In the genomic region with DNA sequence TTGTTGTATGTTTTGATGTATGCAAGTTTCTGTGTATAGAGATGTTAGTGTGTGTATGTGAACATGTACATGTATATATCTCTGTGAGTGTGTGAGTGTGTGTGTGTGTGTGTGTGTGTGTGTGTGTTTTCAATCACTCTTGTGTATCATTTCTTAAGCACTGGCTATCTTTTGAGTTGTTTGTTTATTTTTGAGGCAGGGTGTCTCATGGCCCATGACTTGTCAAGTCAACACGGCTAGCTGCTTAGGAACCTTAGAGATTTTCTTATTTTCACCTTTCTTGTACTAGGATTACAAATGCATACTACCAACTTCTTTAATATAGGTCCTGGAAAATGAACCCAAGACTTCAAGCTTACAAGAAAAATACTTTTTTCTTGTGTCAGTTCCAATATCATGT, we compare ENCODE assay signal across 24 mouse cellular contexts.
DNase-seq lines count a peak whose midpoint lies in the region; ATAC-seq lines count a peak whose summit lies in the region.
"Had no signal": no experiment of that assay in that cellular context is flagged by ENCODE, and none has a peak within 500 bp of the region (broad histone marks: within the 10 kb centered on the region; RNA-seq: fewer than 3 reads in every experiment).

No protein-coding gene starts in this region.

- 53% methylated on average over 1 of the region's 1 CpGs for WGBS in liver, embryonic 12.5 days (ENCODE audit: insufficient replicate concordance)
- WGBS in liver, embryonic 11.5 days: 76% methylated on average over 1 of the region's 1 CpGs
- WGBS in midbrain, embryonic 11.5 days: 88% methylated on average over 1 of the region's 1 CpGs
- WGBS in midbrain, embryonic 14.5 days: 86% methylated on average over 1 of the region's 1 CpGs
- 60% methylated on average over 1 of the region's 1 CpGs for WGBS in liver, embryonic 16.5 days (ENCODE audit: insufficient replicate concordance)
- WGBS in heart, embryonic 11.5 days (ENCODE audit: insufficient replicate concordance): 39% methylated on average over 1 of the region's 1 CpGs

- H3K4me3 ChIP-seq in liver, embryonic 12.5 days: no peak overlapping the region
- no peak overlapping the region for H3K4me3 ChIP-seq in liver, embryonic 11.5 days (ENCODE audit: low read depth, low read length)
- H3K4me3 ChIP-seq in midbrain, embryonic 11.5 days (ENCODE audit: low read depth, low read length): no peak overlapping the region
- H3K4me3 ChIP-seq in midbrain, embryonic 14.5 days (replicated peaks; ENCODE audit: low read depth, low read length): no peak overlapping the region
- H3K4me3 ChIP-seq in liver, embryonic 16.5 days (ENCODE audit: low read depth, low read length): no peak overlapping the region
- H3K4me3 ChIP-seq in heart, embryonic 11.5 days (ENCODE audit: low read depth, low read length): no peak overlapping the region
- H3K4me3 ChIP-seq: embryonic facial prominence, embryonic 10.5 days; embryonic facial prominence, embryonic 12.5 days; forebrain, embryonic 13.5 days had no signal

- H3K9me3 ChIP-seq in liver, embryonic 12.5 days (replicated peaks): no peaks in the 10 kb centered on the region
- no peaks in the 10 kb centered on the region for H3K9me3 ChIP-seq in liver, embryonic 11.5 days (ENCODE audit: control insufficient read depth, low read length)
- H3K9me3 ChIP-seq in midbrain, embryonic 11.5 days (ENCODE audit: control insufficient read depth, low read length): no peaks in the 10 kb centered on the region
- H3K9me3 ChIP-seq in midbrain, embryonic 14.5 days (ENCODE audit: control insufficient read depth, low read length): no peaks in the 10 kb centered on the region
- H3K9me3 ChIP-seq in liver, embryonic 16.5 days (replicated peaks; ENCODE audit: control insufficient read depth, low read length): no peaks in the 10 kb centered on the region
- no peaks in the 10 kb centered on the region for H3K9me3 ChIP-seq in heart, embryonic 11.5 days (replicated peaks; ENCODE audit: control insufficient read depth, low read length)
- H3K9me3 ChIP-seq: embryonic facial prominence, embryonic 10.5 days; embryonic facial prominence, embryonic 12.5 days; forebrain, embryonic 13.5 days; G1E had no signal

- no peak overlapping the region for H3K27ac ChIP-seq in liver, embryonic 12.5 days
- no peak overlapping the region for H3K27ac ChIP-seq in liver, embryonic 11.5 days (ENCODE audit: low read depth, low read length)
- no peak overlapping the region for H3K27ac ChIP-seq in midbrain, embryonic 11.5 days (ENCODE audit: low read depth, low read length)
- no peak overlapping the region for H3K27ac ChIP-seq in midbrain, embryonic 14.5 days (replicated peaks; ENCODE audit: low read depth, low read length)
- H3K27ac ChIP-seq in liver, embryonic 16.5 days (ENCODE audit: low read length): no peak overlapping the region
- H3K27ac ChIP-seq in heart, embryonic 11.5 days (ENCODE audit: low read depth, low read length): no peak overlapping the region
- H3K27ac ChIP-seq: embryonic facial prominence, embryonic 10.5 days; embryonic facial prominence, embryonic 12.5 days; forebrain, embryonic 13.5 days had no signal

- peak; percentile 53; the same call in 1 of the 2 replicates for ATAC-seq in liver, embryonic 12.5 days
- ATAC-seq in liver, embryonic 11.5 days (replicated peaks; ENCODE audit: low FRiP score): no peak
- no peak for ATAC-seq in midbrain, embryonic 11.5 days (ENCODE audit: low FRiP score)
- no peak for ATAC-seq in midbrain, embryonic 14.5 days (ENCODE audit: low FRiP score, low TSS enrichment)
- peak; percentile 43; the same call in 1 of the 2 replicates for ATAC-seq in liver, embryonic 16.5 days (ENCODE audit: low read depth)
- ATAC-seq in heart, embryonic 11.5 days (replicated peaks; ENCODE audit: insufficient number of reproducible peaks, low FRiP score, low TSS enrichment): no peak
- ATAC-seq: activated CD4-positive, CD25-positive, alpha-beta regulatory T cell, adult 4 months; CD4-positive, CD25-positive, alpha-beta regulatory T cell, adult 4 months; forebrain, embryonic 13.5 days; Patski had no signal

- no peaks in the 10 kb centered on the region for H3K36me3 ChIP-seq in liver, embryonic 12.5 days
- H3K36me3 ChIP-seq in liver, embryonic 11.5 days (ENCODE audit: control insufficient read depth, insufficient read depth, low read length): no peaks in the 10 kb centered on the region
- no peaks in the 10 kb centered on the region for H3K36me3 ChIP-seq in midbrain, embryonic 11.5 days (ENCODE audit: control insufficient read depth, insufficient read depth, low read length)
- peaks cover 25% of the 10 kb centered on the region for H3K36me3 ChIP-seq in midbrain, embryonic 14.5 days (ENCODE audit: control insufficient read depth, insufficient read depth, low read length)
- H3K36me3 ChIP-seq in liver, embryonic 16.5 days (ENCODE audit: control insufficient read depth, insufficient read depth): no peaks in the 10 kb centered on the region
- H3K36me3 ChIP-seq in heart, embryonic 11.5 days (ENCODE audit: control insufficient read depth, insufficient read depth, low read length): no peaks in the 10 kb centered on the region
- H3K36me3 ChIP-seq: embryonic facial prominence, embryonic 10.5 days; embryonic facial prominence, embryonic 12.5 days; G1E had no signal

- no peak for DNase-seq in liver, embryonic 11.5 days (ENCODE audit: low spot score)
- DNase-seq in midbrain, embryonic 11.5 days (ENCODE audit: low spot score, missing footprints): peak; percentile 21
- no peak for DNase-seq in midbrain, embryonic 14.5 days
- no peak for DNase-seq in heart, adult 8-10 months (ENCODE audit: low spot score)
- DNase-seq: adrenal gland, adult 8-10 months; adrenal gland, postnatal 14 days; adrenal gland, postnatal 36 days; B cell, adult 2 months; cerebellum, adult 11-12 months; cerebellum, adult 2 months; cerebellum, adult 9-10 months; cerebellum, postnatal 10 days; cerebellum, postnatal 25 days had no signal

- H3K4me2 ChIP-seq in liver, embryonic 12.5 days: no peak overlapping the region
- no peak overlapping the region for H3K4me2 ChIP-seq in liver, embryonic 11.5 days
- no peak overlapping the region for H3K4me2 ChIP-seq in midbrain, embryonic 11.5 days
- no peak overlapping the region for H3K4me2 ChIP-seq in midbrain, embryonic 14.5 days (ENCODE audit: low read length)
- H3K4me2 ChIP-seq in liver, embryonic 16.5 days (ENCODE audit: low read depth, low read length): no peak overlapping the region
- H3K4me2 ChIP-seq in heart, embryonic 11.5 days: no peak overlapping the region
- H3K4me2 ChIP-seq: embryonic facial prominence, embryonic 12.5 days; forebrain, embryonic 13.5 days had no signal

- H3K27me3 ChIP-seq in liver, embryonic 12.5 days (replicated peaks): no peaks in the 10 kb centered on the region
- no peaks in the 10 kb centered on the region for H3K27me3 ChIP-seq in liver, embryonic 11.5 days (replicated peaks; ENCODE audit: control insufficient read depth, insufficient read depth, low read length)
- no peaks in the 10 kb centered on the region for H3K27me3 ChIP-seq in midbrain, embryonic 11.5 days (ENCODE audit: control insufficient read depth, insufficient read depth, low read length)
- H3K27me3 ChIP-seq in midbrain, embryonic 14.5 days (ENCODE audit: control insufficient read depth, insufficient read depth, low read length): no peaks in the 10 kb centered on the region
- H3K27me3 ChIP-seq in liver, embryonic 16.5 days (ENCODE audit: control insufficient read depth, insufficient read depth, low read depth, low read length): no peaks in the 10 kb centered on the region
- H3K27me3 ChIP-seq in heart, embryonic 11.5 days (ENCODE audit: control insufficient read depth, insufficient read depth, low read length): no peaks in the 10 kb centered on the region
- H3K27me3 ChIP-seq: CH12.LX; embryonic facial prominence, embryonic 12.5 days; forebrain, embryonic 13.5 days had no signal

- no peak overlapping the region for H3K9ac ChIP-seq in liver, embryonic 12.5 days
- no peak overlapping the region for H3K9ac ChIP-seq in liver, embryonic 11.5 days (ENCODE audit: low read depth, low read length)
- no peak overlapping the region for H3K9ac ChIP-seq in midbrain, embryonic 11.5 days (ENCODE audit: low read length)
- H3K9ac ChIP-seq in midbrain, embryonic 14.5 days (replicated peaks; ENCODE audit: low read length): no peak overlapping the region
- no peak overlapping the region for H3K9ac ChIP-seq in liver, embryonic 16.5 days (ENCODE audit: low read depth, low read length)
- H3K9ac ChIP-seq in heart, embryonic 11.5 days (ENCODE audit: low read depth, low read length): no peak overlapping the region
- H3K9ac ChIP-seq: embryonic facial prominence, embryonic 12.5 days; forebrain, embryonic 13.5 days had no signal

- peaks cover 15% of the 10 kb centered on the region for H3K4me1 ChIP-seq in liver, embryonic 12.5 days
- no peaks in the 10 kb centered on the region for H3K4me1 ChIP-seq in liver, embryonic 11.5 days (replicated peaks; ENCODE audit: control insufficient read depth, insufficient read depth, low read length)
- H3K4me1 ChIP-seq in midbrain, embryonic 11.5 days (ENCODE audit: control insufficient read depth, insufficient read depth, low read length): no peaks in the 10 kb centered on the region
- no peaks in the 10 kb centered on the region for H3K4me1 ChIP-seq in midbrain, embryonic 14.5 days (ENCODE audit: control insufficient read depth, insufficient read depth, low read length)
- H3K4me1 ChIP-seq in liver, embryonic 16.5 days (ENCODE audit: control insufficient read depth, low read depth, low read length): no peaks in the 10 kb centered on the region; the same call in 1 of the 2 replicates
- H3K4me1 ChIP-seq in heart, embryonic 11.5 days (ENCODE audit: control insufficient read depth, insufficient read depth, low read length): no peaks in the 10 kb centered on the region; the same call in 1 of the 2 replicates
- H3K4me1 ChIP-seq: embryonic facial prominence, embryonic 10.5 days; embryonic facial prominence, embryonic 12.5 days; forebrain, embryonic 13.5 days had no signal

Comparison
In these comparisons a context has a peak if more than half of its experiments do, and no peak if none do; other contexts are left out.
1. ATAC-seq: peak in liver, embryonic 12.5 days (single experiment) and liver, embryonic 16.5 days (single experiment); none in liver, embryonic 11.5 days (single experiment), midbrain, embryonic 11.5 days (single experiment), midbrain, embryonic 14.5 days (single experiment) and heart, embryonic 11.5 days (single experiment).